Mouse (Mus musculus): ENCODE results near the gene Aqp9. TPM values are rescaled to one million over a fixed set of nuclear protein-coding genes. Genes with fewer than 3 reads are reported as not detected.

The Aqp9 gene
- polyA plus RNA-seq (2014; fragmentation: Nextera tagmentation; extraction: Ambion mirVana): 0.12 TPM in 1 of 2 replicates, not detected in the other

DNA sequence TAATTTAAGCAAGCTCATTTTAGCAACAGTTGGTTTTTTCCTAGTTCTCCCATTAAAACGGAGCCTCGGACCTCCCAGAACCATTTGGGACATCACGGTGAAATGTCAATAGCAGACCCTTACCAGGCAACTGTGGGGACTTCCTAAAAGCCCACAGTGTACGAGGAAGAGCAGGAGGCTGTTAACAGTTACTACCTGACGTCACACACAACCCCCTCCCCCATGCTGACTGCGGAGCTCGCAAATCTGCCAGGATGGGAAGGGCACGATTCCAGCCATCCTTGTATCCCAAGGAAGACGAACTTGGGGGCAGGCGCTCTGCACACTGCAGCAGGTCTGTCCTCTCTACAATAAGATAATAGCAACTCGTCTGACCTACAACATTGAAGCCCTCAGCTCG, at the start of gene Aqp9:
TSS of gene Aqp9 (minus strand) at position 172 of the 400 bp plus-strand sequence.
- no peaks in the 10 kb centered on the region for H3K9me3 ChIP-seq (ENCODE audit: control insufficient read depth, low read length)
- ATAC-seq (ENCODE audit: low FRiP score) (no peak), DNase-seq (ENCODE audit: low spot score, missing footprints) (no peak)
- no peak within 1 kb of the TSS for H3K4me2 ChIP-seq
- H3K27me3 ChIP-seq (ENCODE audit: control insufficient read depth, insufficient read depth, low read length): no peaks in the 10 kb centered on the region
- no peak within 1 kb of the TSS for H3K4me3 ChIP-seq (ENCODE audit: low read depth, low read length)
- H3K27ac ChIP-seq (ENCODE audit: low read depth, low read length): no peak within 1 kb of the TSS
- H3K36me3 ChIP-seq (ENCODE audit: control insufficient read depth, insufficient read depth, low read length): no peaks in the 10 kb centered on the region
- H3K4me1 ChIP-seq (ENCODE audit: control insufficient read depth, insufficient read depth, low read length): peaks cover 3% of the 10 kb centered on the region
- 50% methylated on average over 12 of the region's 12 CpGs for WGBS
- no peak within 1 kb of the TSS for H3K9ac ChIP-seq (ENCODE audit: low read length)

DNA sequence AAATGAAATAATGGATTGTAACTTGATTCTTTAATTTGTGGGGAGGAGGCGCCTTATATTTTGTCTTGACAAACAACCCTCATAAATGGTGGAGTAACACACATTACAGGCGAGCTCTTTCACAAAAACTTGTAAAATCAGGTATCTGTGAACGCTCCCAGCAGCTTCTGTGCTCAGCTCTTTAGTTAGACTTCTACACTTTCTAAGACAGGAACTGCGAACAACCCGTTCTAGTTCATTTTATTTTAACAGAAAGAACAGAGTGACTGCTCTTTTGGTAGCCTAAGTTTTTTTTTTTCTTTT, 49.3 kb upstream of the Aqp9 start:
- Histone ChIP-seq H3K27ac (ENCODE audit: low read depth, low read length) (no peak overlapping the region), H3K27me3 (ENCODE audit: control insufficient read depth, insufficient read depth, low read length) (peaks cover 49% of the 10 kb centered on the region), H3K4me1 (ENCODE audit: control insufficient read depth, insufficient read depth, low read length) (peaks cover 5% of the 10 kb centered on the region), H3K9me3 (ENCODE audit: control insufficient read depth, low read length) (no peaks in the 10 kb centered on the region), H3K4me2 (no peak overlapping the region), H3K9ac (ENCODE audit: low read length) (no peak overlapping the region), H3K4me3 (ENCODE audit: low read depth, low read length) (no peak overlapping the region), H3K36me3 (ENCODE audit: control insufficient read depth, insufficient read depth, low read length) (no peaks in the 10 kb centered on the region)
- ATAC-seq (ENCODE audit: low FRiP score) (no peak), DNase-seq (ENCODE audit: low spot score, missing footprints) (peak; percentile 89)
- WGBS: 21% methylated on average over 5 of the region's 5 CpGs

DNA sequence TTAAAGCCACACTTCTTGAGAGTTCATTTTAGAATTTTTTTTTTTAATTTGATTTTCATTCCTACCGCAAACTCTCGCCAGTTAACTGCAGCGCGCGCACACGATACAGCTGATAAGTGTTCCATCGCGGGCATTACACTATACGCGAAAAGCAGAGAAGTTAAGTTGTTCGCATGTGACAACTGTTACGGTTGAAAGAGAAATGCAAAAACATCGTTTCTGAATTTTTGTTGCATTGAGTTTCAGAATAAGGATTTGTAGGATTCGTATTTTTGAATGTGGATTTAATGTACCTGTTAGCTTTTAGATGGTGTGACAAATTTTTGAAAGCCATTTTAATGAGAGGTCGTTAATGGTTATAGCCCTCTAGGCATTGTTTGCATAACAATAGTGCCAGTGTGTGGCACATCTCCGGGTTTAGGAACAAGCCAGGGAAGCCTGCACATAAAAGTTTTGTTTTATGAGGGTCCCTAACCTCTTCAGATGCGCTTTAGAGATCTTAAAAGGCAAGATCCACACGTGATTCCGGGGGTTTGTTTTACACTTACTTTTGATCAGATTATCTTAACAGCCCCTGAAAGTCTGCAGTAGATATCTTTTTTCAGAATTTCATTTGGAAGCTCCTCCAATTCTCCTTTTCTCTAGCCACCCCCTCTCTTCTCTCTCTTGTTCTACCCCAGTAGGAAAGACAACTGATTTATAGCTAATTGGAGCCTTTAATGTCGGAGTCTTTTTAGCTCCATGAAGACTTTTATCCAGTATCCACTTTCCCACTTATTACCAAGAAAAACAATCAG, 48.7 kb upstream of the Aqp9 start:
- 3% methylated on average over 20 of the region's 20 CpGs for WGBS
- peak; percentile 93 for DNase-seq (ENCODE audit: low spot score, missing footprints)

DNA sequence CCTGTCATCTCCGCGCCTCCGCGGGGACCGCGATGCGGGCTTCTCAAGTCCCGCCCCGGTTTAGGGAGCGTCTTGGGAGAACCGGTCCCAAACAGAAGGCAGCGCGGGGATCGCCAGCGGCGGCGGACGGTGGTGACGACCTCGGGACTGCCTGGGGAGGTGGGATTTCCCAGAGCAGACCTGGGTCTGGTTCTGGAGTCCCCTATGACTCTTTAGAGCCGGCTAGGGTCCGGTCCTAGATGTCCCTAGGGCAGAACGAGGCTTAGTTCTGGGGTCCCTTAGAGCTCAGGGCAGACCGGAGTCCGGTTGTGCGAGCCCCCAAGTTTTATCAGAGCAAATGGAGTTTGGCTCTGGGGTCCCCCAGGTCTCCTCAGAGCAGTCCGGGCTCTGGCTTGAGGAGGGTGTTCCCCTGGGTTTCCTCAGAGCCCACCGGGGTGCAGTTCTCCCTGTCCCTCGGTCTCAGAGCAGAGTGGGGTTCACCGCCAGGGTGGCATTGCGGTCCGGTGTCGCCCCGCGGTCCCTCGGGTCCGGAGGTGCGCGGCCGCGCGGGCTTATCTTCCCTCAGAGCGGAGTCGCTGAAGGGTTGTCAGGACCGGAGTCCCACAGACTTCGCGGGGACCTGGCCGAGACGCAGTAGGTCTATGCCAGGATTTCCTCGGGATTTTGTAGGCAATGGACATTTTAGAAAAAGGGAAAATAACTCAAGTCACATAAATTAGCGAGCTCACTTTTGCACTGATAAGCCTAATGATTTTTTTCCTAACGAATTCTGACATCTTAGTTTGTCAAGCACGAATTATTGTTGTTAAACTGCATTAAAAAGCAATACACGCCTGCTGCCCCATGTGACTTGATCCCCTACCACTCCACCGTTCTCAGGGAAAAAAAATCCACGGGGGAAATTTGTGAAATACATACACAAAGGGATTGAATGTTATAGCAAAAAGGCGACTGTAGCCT, 47.8 kb upstream of the Aqp9 start:
- Histone ChIP-seq H3K4me1 (ENCODE audit: control insufficient read depth, insufficient read depth, low read length) (peaks cover 5% of the 10 kb centered on the region), H3K36me3 (ENCODE audit: control insufficient read depth, insufficient read depth, low read length) (no peaks in the 10 kb centered on the region), H3K9ac (ENCODE audit: low read length) (no peak overlapping the region), H3K27ac (ENCODE audit: low read depth, low read length) (no peak overlapping the region), H3K4me2 (peak overlapping the region; percentile 53), H3K9me3 (ENCODE audit: control insufficient read depth, low read length) (no peaks in the 10 kb centered on the region), H3K27me3 (ENCODE audit: control insufficient read depth, insufficient read depth, low read length) (peaks cover 49% of the 10 kb centered on the region), H3K4me3 (ENCODE audit: low read depth, low read length) (peak overlapping the region; percentile 34)
- under 1% methylated on average over 56 of the region's 57 CpGs for WGBS
- ATAC-seq (ENCODE audit: low FRiP score) (peak; percentile 46; the same call in 1 of the 2 replicates), DNase-seq (ENCODE audit: low spot score, missing footprints) (peak; percentile 97)

More for the DNA sequence above, 48.7 kb upstream of the Aqp9 start:
- Histone ChIP-seq H3K4me3 (ENCODE audit: low read depth, low read length) (no peak overlapping the region), H3K4me2 (no peak overlapping the region), H3K9me3 (ENCODE audit: control insufficient read depth, low read length) (no peaks in the 10 kb centered on the region), H3K4me1 (ENCODE audit: control insufficient read depth, insufficient read depth, low read length) (peaks cover 5% of the 10 kb centered on the region), H3K9ac (ENCODE audit: low read length) (no peak overlapping the region), H3K27ac (ENCODE audit: low read depth, low read length) (no peak overlapping the region), H3K36me3 (ENCODE audit: control insufficient read depth, insufficient read depth, low read length) (no peaks in the 10 kb centered on the region), H3K27me3 (ENCODE audit: control insufficient read depth, insufficient read depth, low read length) (peaks cover 49% of the 10 kb centered on the region)
- ATAC-seq (ENCODE audit: low FRiP score): no peak

DNA sequence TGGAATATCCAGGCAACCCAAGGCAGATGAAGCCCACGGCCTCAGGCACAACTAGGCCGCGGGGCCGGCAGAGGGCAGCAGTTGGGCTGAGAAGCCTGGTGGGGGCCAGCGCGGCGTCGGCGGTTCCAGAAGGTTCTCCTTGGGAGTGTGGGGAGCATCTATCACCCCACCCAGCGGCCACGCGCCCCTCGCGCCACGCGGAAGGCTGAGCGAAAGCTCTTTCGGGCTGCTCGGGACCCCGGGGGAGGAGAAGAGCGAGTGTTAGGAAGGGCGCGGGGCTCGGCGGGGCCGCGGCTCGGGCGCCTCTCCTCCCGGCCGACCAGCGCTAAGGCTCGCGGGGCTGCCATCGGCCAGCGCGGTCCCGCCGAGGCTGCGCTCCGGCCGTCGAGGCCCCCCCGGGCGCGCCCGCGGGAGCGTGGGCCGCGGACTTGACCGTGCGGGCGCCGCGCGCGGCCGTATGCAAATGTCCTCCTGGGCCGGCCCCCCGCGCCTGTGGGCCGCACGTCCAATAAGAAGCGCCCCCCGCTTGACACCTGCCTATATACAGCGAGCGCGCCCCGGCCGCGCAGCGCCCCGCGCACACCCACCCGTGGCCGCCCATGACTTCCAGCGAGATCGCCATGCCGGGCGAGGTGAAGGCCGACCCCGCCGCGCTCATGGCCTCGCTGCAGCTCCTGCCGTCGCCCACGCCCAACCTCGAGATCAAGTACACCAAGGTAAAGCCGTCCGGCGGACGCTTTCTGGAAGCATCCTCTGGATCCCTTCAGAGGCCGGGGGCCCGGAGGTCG, 47.0 kb upstream of the Aqp9 start, which contains the start of gene Aldh1a2:
TSS of gene Aldh1a2 (plus strand) at position 542 of the 788 bp plus-strand sequence.
- ATAC-seq (ENCODE audit: low FRiP score) (peak; percentile 77), DNase-seq (ENCODE audit: low spot score, missing footprints) (peak; percentile 94)
- Histone ChIP-seq H3K9me3 (ENCODE audit: control insufficient read depth, low read length) (no peaks in the 10 kb centered on the region), H3K4me3 (ENCODE audit: low read depth, low read length) (peak within 1 kb of the TSS; percentile 34), H3K27ac (ENCODE audit: low read depth, low read length) (no peak within 1 kb of the TSS), H3K9ac (ENCODE audit: low read length) (no peak within 1 kb of the TSS), H3K36me3 (ENCODE audit: control insufficient read depth, insufficient read depth, low read length) (no peaks in the 10 kb centered on the region), H3K4me1 (ENCODE audit: control insufficient read depth, insufficient read depth, low read length) (peaks cover 5% of the 10 kb centered on the region), H3K27me3 (ENCODE audit: control insufficient read depth, insufficient read depth, low read length) (peaks cover 49% of the 10 kb centered on the region), H3K4me2 (peak within 1 kb of the TSS; percentile 53)
- WGBS: under 1% methylated on average over 81 of the region's 97 CpGs

DNA sequence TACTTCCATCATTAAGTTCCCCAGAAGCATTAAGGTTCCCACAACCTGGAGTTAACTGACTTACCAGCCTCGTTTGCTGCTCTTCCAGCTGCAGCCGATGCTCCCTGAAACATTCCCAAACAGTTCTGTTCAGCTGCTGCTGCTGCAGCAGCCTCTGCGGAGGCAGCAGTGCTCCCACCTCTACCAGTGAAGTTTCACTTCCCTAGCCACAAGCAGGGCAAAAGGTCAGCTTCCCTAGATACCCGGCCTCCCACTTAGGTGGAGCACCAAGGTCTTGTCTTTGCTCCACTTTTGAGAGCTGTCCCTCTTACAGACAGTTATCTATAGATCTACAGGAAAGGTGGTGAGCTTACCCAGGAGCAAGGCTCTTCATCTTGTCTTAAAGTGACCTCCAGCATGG, 45.2 kb upstream of the Aqp9 start:
- ATAC-seq (ENCODE audit: low FRiP score) (no peak), DNase-seq (ENCODE audit: low spot score, missing footprints) (no peak)
- Histone ChIP-seq H3K4me3 (ENCODE audit: low read depth, low read length) (no peak overlapping the region), H3K4me1 (ENCODE audit: control insufficient read depth, insufficient read depth, low read length) (peaks cover 5% of the 10 kb centered on the region), H3K27me3 (ENCODE audit: control insufficient read depth, insufficient read depth, low read length) (peaks cover 40% of the 10 kb centered on the region), H3K27ac (ENCODE audit: low read depth, low read length) (no peak overlapping the region), H3K4me2 (no peak overlapping the region), H3K36me3 (ENCODE audit: control insufficient read depth, insufficient read depth, low read length) (no peaks in the 10 kb centered on the region), H3K9me3 (ENCODE audit: control insufficient read depth, low read length) (no peaks in the 10 kb centered on the region), H3K9ac (ENCODE audit: low read length) (no peak overlapping the region)
- WGBS: 45% methylated on average over 4 of the region's 4 CpGs

DNA sequence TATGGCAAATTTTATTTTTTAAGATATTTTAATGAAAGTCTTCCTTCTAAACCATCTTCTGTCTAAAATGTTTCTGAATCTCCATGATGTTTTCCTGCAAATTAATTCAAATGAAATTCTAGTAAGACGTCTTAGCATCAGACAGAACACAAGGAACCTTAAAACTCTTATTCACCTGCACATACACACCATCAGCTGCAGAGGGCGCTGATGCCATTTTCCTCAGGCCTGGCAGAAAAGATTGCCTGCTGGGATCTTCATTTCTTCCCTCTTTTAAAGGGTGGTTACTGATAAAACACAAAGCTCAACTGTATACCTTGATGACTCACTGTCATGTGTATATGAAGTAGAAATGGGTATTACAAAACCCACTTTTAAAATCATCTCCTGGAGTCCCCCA, 42.4 kb upstream of the Aqp9 start:
- no peak overlapping the region for H3K4me3 ChIP-seq (ENCODE audit: low read depth, low read length)
- peaks cover under 1% of the 10 kb centered on the region; the same call in 1 of the 2 replicates for H3K4me1 ChIP-seq (ENCODE audit: control insufficient read depth, insufficient read depth, low read length)
- H3K4me2 ChIP-seq: no peak overlapping the region
- no peak overlapping the region for H3K27ac ChIP-seq (ENCODE audit: low read depth, low read length)
- DNase-seq (ENCODE audit: low spot score, missing footprints) (peak; percentile 92), ATAC-seq (ENCODE audit: low FRiP score) (no peak)
- 13% methylated on average over 2 of the region's 2 CpGs for WGBS
- H3K9ac ChIP-seq (ENCODE audit: low read length): no peak overlapping the region
- H3K9me3 ChIP-seq (ENCODE audit: control insufficient read depth, low read length): no peaks in the 10 kb centered on the region
- H3K36me3 ChIP-seq (ENCODE audit: control insufficient read depth, insufficient read depth, low read length): no peaks in the 10 kb centered on the region
- peaks cover 18% of the 10 kb centered on the region for H3K27me3 ChIP-seq (ENCODE audit: control insufficient read depth, insufficient read depth, low read length)

DNA sequence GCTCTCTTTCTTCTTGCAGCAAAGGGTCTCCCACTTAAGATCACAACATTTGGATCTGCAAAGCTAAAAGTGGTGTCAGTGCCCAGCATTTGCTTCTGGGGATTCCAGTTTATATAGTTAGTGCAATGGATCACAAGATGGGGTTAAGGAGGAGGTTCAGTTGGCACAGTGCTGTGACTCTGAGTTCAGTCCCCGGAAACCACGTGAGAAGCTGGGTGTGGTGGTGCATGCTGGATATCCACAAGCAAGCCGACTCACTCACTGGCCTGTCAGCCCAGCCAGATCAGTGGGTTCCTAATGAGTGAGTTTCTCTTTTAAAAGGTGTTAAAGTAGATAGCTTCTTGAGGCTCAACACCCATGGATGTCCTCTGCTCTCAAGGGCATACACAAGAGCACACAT, 40.8 kb upstream of the Aqp9 start:
- Histone ChIP-seq H3K4me3 (ENCODE audit: low read depth, low read length) (no peak overlapping the region), H3K9ac (ENCODE audit: low read length) (no peak overlapping the region), H3K36me3 (ENCODE audit: control insufficient read depth, insufficient read depth, low read length) (no peaks in the 10 kb centered on the region), H3K4me2 (no peak overlapping the region), H3K4me1 (ENCODE audit: control insufficient read depth, insufficient read depth, low read length) (no peaks in the 10 kb centered on the region), H3K9me3 (ENCODE audit: control insufficient read depth, low read length) (no peaks in the 10 kb centered on the region), H3K27ac (ENCODE audit: low read depth, low read length) (no peak overlapping the region), H3K27me3 (ENCODE audit: control insufficient read depth, insufficient read depth, low read length) (peaks cover 2% of the 10 kb centered on the region)
- WGBS: 73% methylated on average over 3 of the region's 3 CpGs
- DNase-seq (ENCODE audit: low spot score, missing footprints) (no peak), ATAC-seq (ENCODE audit: low FRiP score) (no peak)
